ENCODE assay signal across 18 mouse cellular contexts in the genomic region with DNA sequence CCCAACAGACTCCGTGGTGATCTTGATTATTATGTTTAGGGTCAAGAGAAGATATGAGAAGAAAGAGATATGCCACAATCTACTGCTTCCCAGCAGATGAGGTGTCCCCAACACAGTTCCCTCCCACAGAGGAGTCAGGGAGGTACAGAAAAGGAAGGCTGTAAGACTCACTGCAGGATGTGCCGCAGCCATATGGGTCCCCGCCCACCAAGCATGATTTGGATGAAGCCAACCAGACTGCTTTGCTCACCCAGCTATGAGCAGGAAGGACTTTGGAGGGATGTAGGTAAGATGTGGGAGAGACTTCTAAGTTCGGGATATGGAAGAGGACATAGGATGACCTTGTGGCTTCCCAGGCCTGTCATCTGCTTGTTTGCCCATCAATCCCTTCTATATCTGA. TPM values are rescaled to one million over a fixed set of nuclear protein-coding genes. Genes with fewer than 3 reads are reported as not detected.
DNase-seq lines count a peak whose midpoint lies in the region; ATAC-seq and TF ChIP-seq lines count a peak whose summit lies in the region.
"Had no signal": no experiment of that assay in that cellular context is flagged by ENCODE, and none has a peak within 500 bp of the region (broad histone marks: within the 10 kb centered on the region; RNA-seq: fewer than 3 reads in every experiment).

No protein-coding gene starts in this region.

- H3K4me3 ChIP-seq in heart, embryonic 10.5 days: no peak overlapping the region
- H3K4me3 ChIP-seq in bone marrow, adult 2 months (replicated peaks; ENCODE audit: control insufficient read depth, low read depth, low read length): no peak overlapping the region
- no peak overlapping the region for H3K4me3 ChIP-seq in midbrain, embryonic 14.5 days (replicated peaks; ENCODE audit: low read depth, low read length)
- H3K4me3 ChIP-seq: embryonic facial prominence, embryonic 12.5 days; forebrain, embryonic 10.5 days; neural tube, embryonic 13.5 days had no signal

- no peaks in the 10 kb centered on the region for H3K9me3 ChIP-seq in heart, embryonic 10.5 days
- H3K9me3 ChIP-seq in midbrain, embryonic 14.5 days (ENCODE audit: control insufficient read depth, low read length): no peaks in the 10 kb centered on the region
- H3K9me3 ChIP-seq: embryonic facial prominence, embryonic 12.5 days; forebrain, embryonic 10.5 days; neural tube, embryonic 13.5 days had no signal

- 66% methylated on average over 4 of the region's 4 CpGs for WGBS in heart, embryonic 10.5 days
- 69% methylated on average over 4 of the region's 4 CpGs for WGBS in bone marrow, adult 2 months
- 93% methylated on average over 4 of the region's 4 CpGs for WGBS in midbrain, embryonic 14.5 days

- TF ChIP-seq POLR2A in bone marrow, adult 2 months (IDR thresholded peaks at IDR 0.05; ENCODE audit: borderline replicate concordance, control insufficient read depth, low read depth, low read length): no peak

- peaks cover 98% of the 10 kb centered on the region for H3K4me1 ChIP-seq in heart, embryonic 10.5 days
- peaks cover 38% of the 10 kb centered on the region for H3K4me1 ChIP-seq in bone marrow, adult 2 months (ENCODE audit: control insufficient read depth, insufficient read depth, low read length)
- peaks cover 5% of the 10 kb centered on the region; the same call in 1 of the 2 replicates for H3K4me1 ChIP-seq in midbrain, embryonic 14.5 days (ENCODE audit: control insufficient read depth, insufficient read depth, low read length)

- peaks cover 26% of the 10 kb centered on the region; the same call in 1 of the 2 replicates for H3K36me3 ChIP-seq in heart, embryonic 10.5 days
- H3K36me3 ChIP-seq in midbrain, embryonic 14.5 days (ENCODE audit: control insufficient read depth, insufficient read depth, low read length): peaks cover 32% of the 10 kb centered on the region

- no peak overlapping the region for H3K9ac ChIP-seq in midbrain, embryonic 14.5 days (replicated peaks; ENCODE audit: low read length)
- H3K9ac ChIP-seq: embryonic facial prominence, embryonic 12.5 days; neural tube, embryonic 13.5 days had no signal

- no peak for DNase-seq in heart, embryonic 10.5 days (ENCODE audit: low spot score)
- no peak for DNase-seq in heart, adult 9 months (ENCODE audit: low spot score in 2 of 2)
- DNase-seq in left cerebral cortex, postnatal 14 days (ENCODE audit: low spot score in 2 of 2): peak; percentile 53 to 65
- no peak for DNase-seq in left cerebral cortex, postnatal 4 days
- DNase-seq in left cerebral cortex, postnatal 25 days (ENCODE audit: low spot score in 2 of 2): peak; percentile 69 to 96
- no peak for DNase-seq in midbrain, embryonic 14.5 days
- DNase-seq in gastrocnemius, postnatal 36 days: no peak
- DNase-seq: gastrocnemius, postnatal 14 days; heart, postnatal 14 days; thymus, postnatal 25 days had no signal

- no peak for ATAC-seq in midbrain, embryonic 14.5 days (ENCODE audit: low FRiP score, low TSS enrichment)
- ATAC-seq: activated CD4-positive, CD25-positive, alpha-beta regulatory T cell, adult 4 months; midbrain, embryonic 16.5 days had no signal

- no peak for TF ChIP-seq CTCF in bone marrow, adult 2 months (IDR thresholded peaks at IDR 0.05; ENCODE audit: control insufficient read depth, insufficient read depth, low read length)

- H3K27me3 ChIP-seq in heart, embryonic 10.5 days (ENCODE audit: insufficient read depth, poor library complexity, severe bottlenecking): no peaks in the 10 kb centered on the region
- H3K27me3 ChIP-seq in midbrain, embryonic 14.5 days (ENCODE audit: control insufficient read depth, insufficient read depth, low read length): no peaks in the 10 kb centered on the region
- H3K27me3 ChIP-seq: embryonic facial prominence, embryonic 12.5 days; neural tube, embryonic 13.5 days had no signal

- intact Hi-C loops in left cerebral cortex, postnatal 14 days (cut with DNase I): no loop called here
- intact Hi-C loops in left cerebral cortex, postnatal 4 days (cut with DNase I): no loop called here
- intact Hi-C loops in left cerebral cortex, postnatal 25 days (cut with DNase I): loop anchor here (2.0 kb wide), 1 partner anchor 14 kb away; no protein-coding TSS in a partner anchor
- intact Hi-C loops in gastrocnemius, postnatal 36 days (cut with DNase I): no loop called here

- no peak overlapping the region for H3K4me2 ChIP-seq in midbrain, embryonic 14.5 days (ENCODE audit: low read length)
- H3K4me2 ChIP-seq: embryonic facial prominence, embryonic 12.5 days; neural tube, embryonic 13.5 days had no signal

- H3K27ac ChIP-seq in heart, embryonic 10.5 days: peak overlapping the region; percentile 87; the same call in 1 of the 2 replicates
- peak overlapping the region; percentile 27 for H3K27ac ChIP-seq in bone marrow, adult 2 months (ENCODE audit: control insufficient read depth, insufficient read depth, low read depth, low read length, poor library complexity)
- no peak overlapping the region for H3K27ac ChIP-seq in midbrain, embryonic 14.5 days (replicated peaks; ENCODE audit: low read depth, low read length)
- H3K27ac ChIP-seq: embryonic facial prominence, embryonic 12.5 days; forebrain, embryonic 10.5 days; kidney, postnatal 0 days; macrophage; neural tube, embryonic 13.5 days had no signal

RNA-seq across cellular contexts. Expression of gene Sh3bp5, which starts 25.1 kb away (rescaled TPM):
- 26.5 and 30.1 TPM in 2 replicates for polyA plus RNA-seq in heart, embryonic 10.5 days (2016; fragmentation: Nextera tagmentation; extraction: Ambion mirVana)
- total RNA-seq in left cerebral cortex, postnatal 14 days (2021): 10 to 100 TPM; 73.5 to 73.9 TPM
- 100 to 1,000 TPM; 140 to 147 TPM for total RNA-seq in left cerebral cortex, postnatal 4 days (2021)
- polyA plus RNA-seq in bone marrow, adult 2 months (2011; ENCODE audit: insufficient read depth, insufficient read length, low replicate concordance, missing spikeins): 14.6 and 24.0 TPM in 2 replicates
- total RNA-seq in left cerebral cortex, postnatal 25 days (2021): 10 to 100 TPM; 56.7 to 65.8 TPM
- 40.0 and 82.4 TPM in 2 replicates for polyA plus RNA-seq in midbrain, embryonic 14.5 days (2014; fragmentation: Nextera tagmentation; extraction: Ambion mirVana)
- total RNA-seq in gastrocnemius, postnatal 36 days (2021): 10 to 100 TPM; 34.5 to 44.4 TPM

Comparison
In these comparisons a context has a peak if more than half of its experiments do, and no peak if none do; other contexts are left out.
1. DNase-seq: peak in left cerebral cortex, postnatal 14 days (2 of 2) and left cerebral cortex, postnatal 25 days (2 of 2); none in heart, embryonic 10.5 days (single experiment), heart, adult 9 months (0 of 2), left cerebral cortex, postnatal 4 days (single experiment), midbrain, embryonic 14.5 days (single experiment) and gastrocnemius, postnatal 36 days (0 of 2).